ENCODE assay signal across 17 mouse cellular contexts in the genomic region with DNA sequence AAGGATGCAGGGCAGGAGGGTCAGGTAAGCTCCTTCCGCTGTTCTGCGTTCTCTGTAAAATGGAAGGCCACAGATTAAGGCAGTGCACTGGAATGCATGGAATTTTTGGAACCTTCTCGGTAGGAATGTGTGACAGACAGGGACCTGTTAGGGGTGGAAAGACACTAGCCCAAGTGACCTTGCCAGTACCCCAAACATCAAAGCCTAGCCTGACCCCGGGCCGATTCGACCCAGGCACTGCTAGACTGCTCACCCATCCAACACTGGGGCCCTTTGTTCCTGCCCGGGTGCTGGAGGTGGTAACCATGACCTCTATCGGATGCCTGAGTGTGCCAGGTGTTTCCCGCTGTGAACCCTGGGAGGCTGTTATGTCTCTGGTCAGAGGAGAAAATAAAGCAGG. TPM values are rescaled to one million over a fixed set of nuclear protein-coding genes. Genes with fewer than 3 reads are reported as not detected.
"Had no signal": no experiment of that assay in that cellular context is flagged by ENCODE, and none has a peak within 500 bp of the region (broad histone marks: within the 10 kb centered on the region; RNA-seq: fewer than 3 reads in every experiment).

No protein-coding gene starts in this region.

- H3K4me2 ChIP-seq: limb, embryonic 13.5 days; neural tube, embryonic 13.5 days; stomach, embryonic 15.5 days had no signal

- H3K36me3 ChIP-seq: limb, embryonic 13.5 days; neural tube, embryonic 13.5 days; stomach, embryonic 15.5 days had no signal

- DNase-seq: kidney, adult 8-10 months; kidney, postnatal 25 days; layer of hippocampus, adult 9-11 months; layer of hippocampus, postnatal 36 days; lung, adult 18-20 months; retina, postnatal 1 day; right cerebral cortex, postnatal 4 days; spleen, adult 18-20 months; thymus, adult 2 months; thymus, postnatal 25 days had no signal

- H3K4me3 ChIP-seq: limb, embryonic 13.5 days; neural tube, embryonic 13.5 days; stomach, embryonic 15.5 days had no signal

- H3K27ac ChIP-seq: limb, embryonic 13.5 days; liver, embryonic 14.5 days; neural tube, embryonic 13.5 days; stomach, embryonic 15.5 days had no signal

- H3K9me3 ChIP-seq: limb, embryonic 13.5 days; neural tube, embryonic 13.5 days; stomach, embryonic 15.5 days had no signal

- H3K9ac ChIP-seq: limb, embryonic 13.5 days; liver, embryonic 14.5 days; neural tube, embryonic 13.5 days; stomach, embryonic 15.5 days had no signal

- ATAC-seq: midbrain, embryonic 16.5 days had no signal

RNA-seq across cellular contexts. Expression of gene Scube3, which starts 3.3 kb away (rescaled TPM):
- total RNA-seq: liver, adult 2 months; megakaryocyte-erythroid progenitor cell, adult 5-6 weeks had no signal

RNA-seq across cellular contexts. Expression of gene Tcp11, which starts 58.2 kb away (rescaled TPM):
- total RNA-seq: liver, adult 2 months had no signal
- polyA plus RNA-seq: liver, adult 2 months had no signal
